Comparison of ENCODE assay signal across 8 mouse cellular contexts in the genomic region with DNA sequence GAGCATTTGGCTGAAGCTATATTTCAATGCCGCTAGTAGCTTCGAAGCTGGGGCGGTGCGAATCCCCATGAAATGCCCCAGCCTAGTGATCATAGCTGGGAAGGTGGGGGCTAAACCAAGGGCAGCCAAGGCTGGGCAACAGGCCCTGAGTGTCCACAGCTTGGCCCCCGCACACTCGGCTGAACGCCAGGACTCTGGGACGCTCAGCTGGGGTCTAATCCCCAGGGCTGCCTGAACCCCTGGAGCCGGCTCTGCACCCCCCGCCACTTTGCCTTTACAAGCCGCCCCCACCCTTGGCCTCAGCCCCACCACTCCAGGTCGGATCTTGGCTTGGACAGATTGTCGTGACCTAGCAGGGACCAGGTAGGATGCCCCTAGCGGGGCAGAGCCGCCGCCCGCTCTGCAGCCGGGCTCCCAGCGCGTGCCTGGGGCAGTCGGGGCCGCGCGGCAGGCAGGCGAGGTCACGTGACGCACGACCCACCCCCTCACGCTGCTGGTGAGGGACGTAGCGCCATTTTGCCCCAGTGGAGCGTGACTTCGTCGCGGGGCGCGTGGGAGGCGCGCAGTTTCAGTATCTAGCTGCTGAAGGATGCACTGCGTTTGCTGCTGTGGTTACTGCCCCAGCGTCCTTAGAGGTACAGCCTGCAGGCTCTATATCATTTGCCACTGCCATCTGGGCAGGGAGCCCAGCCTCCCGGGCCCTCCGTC. TPM values are rescaled to one million over a fixed set of nuclear protein-coding genes. Genes with fewer than 3 reads are reported as not detected.
DNase-seq lines count a peak whose midpoint lies in the region; ATAC-seq lines count a peak whose summit lies in the region.

No protein-coding gene starts in this region.

- no peaks in the 10 kb centered on the region; the same call in none of the 2 replicates for H3K4me1 ChIP-seq in intestine, embryonic 14.5 days (replicated peaks; ENCODE audit: control insufficient read depth, insufficient read depth, low read length)

- peak overlapping the region; percentile 100 for H3K4me2 ChIP-seq in intestine, embryonic 14.5 days (ENCODE audit: low read length)

- no peak overlapping the region for H3K27ac ChIP-seq in intestine, embryonic 14.5 days (ENCODE audit: low read depth)

- H3K9me3 ChIP-seq in intestine, embryonic 14.5 days (ENCODE audit: control insufficient read depth, low read length), result no peaks in the 10 kb centered on the region

- peak overlapping the region; percentile 46 for H3K4me3 ChIP-seq in intestine, embryonic 14.5 days (ENCODE audit: low read depth, low read length)

- H3K27me3 ChIP-seq in intestine, embryonic 14.5 days (replicated peaks; ENCODE audit: control insufficient read depth, insufficient read depth, low read length), result peaks cover 33% of the 10 kb centered on the region

- 3% methylated on average over 43 of the region's 43 CpGs for WGBS in intestine, embryonic 14.5 days

- H3K9ac ChIP-seq in intestine, embryonic 14.5 days (ENCODE audit: low read length), result peak overlapping the region; percentile 47

- intact Hi-C loops in gastrocnemius, postnatal 36 days (cut with DNase I), result no loop called here

- H3K36me3 ChIP-seq in intestine, embryonic 14.5 days (ENCODE audit: control insufficient read depth, insufficient read depth, low read length), result no peaks in the 10 kb centered on the region

- DNase-seq in adrenal gland, adult 18-20 months (ENCODE audit: low spot score in 2 of 2), result peak; percentile 60 to 63
- peak; percentile 90 for DNase-seq in embryo, embryonic 10.5 days (ENCODE audit: low spot score)
- peak; percentile 8 to 24 for DNase-seq in gastrocnemius, postnatal 36 days
- DNase-seq in intestine, embryonic 14.5 days (ENCODE audit: low spot score), result peak; percentile 89
- DNase-seq in left cerebral cortex, adult 9 months (ENCODE audit: low spot score in 2 of 2), result peak; percentile 85 to 91
- peak; percentile 93 for DNase-seq in right cerebral cortex, adult 18-20 months
- DNase-seq in urinary bladder, adult 2 months (ENCODE audit: low spot score), result peak; percentile 32

- ATAC-seq in intestine, embryonic 14.5 days (replicated peaks; ENCODE audit: low FRiP score, low TSS enrichment, low read depth), result peak; percentile 89
- peak; percentile 76 for ATAC-seq in megakaryocyte, adult 5-6 weeks (ENCODE audit: poor library complexity, severe bottlenecking)

RNA-seq across cellular contexts. Expression of a gene that starts 0.5 kb away (rescaled TPM):
- total RNA-seq in adrenal gland, adult 18-20 months (2021), result 1 to 10 TPM; 5.1 to 5.7 TPM
- not detected for total RNA-seq in gastrocnemius, postnatal 36 days (2021)
- polyA plus RNA-seq in intestine, embryonic 14.5 days (2014; fragmentation: Nextera tagmentation; extraction: Ambion mirVana), result 0.22 and 0.30 TPM in 2 replicates
- total RNA-seq in megakaryocyte, adult 5-6 weeks (2015), result not detected in 2 replicates
- total RNA-seq in megakaryocyte, adult 5-6 weeks (2017), result not detected in 2 replicates
- 0.34 and 0.36 TPM in 2 replicates for polyA plus RNA-seq in urinary bladder, adult 2 months (2012; rRNA removed)

RNA-seq across cellular contexts. Expression of a gene that starts 14.7 kb away (rescaled TPM):
- 10 to 100 TPM; 16.3 to 16.5 TPM for total RNA-seq in adrenal gland, adult 18-20 months (2021)
- total RNA-seq in gastrocnemius, postnatal 36 days (2021), result 1 to 10 TPM; 3.9 to 4.2 TPM
- polyA plus RNA-seq in intestine, embryonic 14.5 days (2014; fragmentation: Nextera tagmentation; extraction: Ambion mirVana), result 14.0 and 15.0 TPM in 2 replicates
- total RNA-seq in megakaryocyte, adult 5-6 weeks (2015), result 5.8 and 7.1 TPM in 2 replicates
- 5.7 and 7.5 TPM in 2 replicates for total RNA-seq in megakaryocyte, adult 5-6 weeks (2017)
- 11.6 and 13.3 TPM in 2 replicates for polyA plus RNA-seq in urinary bladder, adult 2 months (2012; rRNA removed)

Comparison
In these comparisons a context has a peak if more than half of its experiments do, and no peak if none do; other contexts are left out.
1. DNase-seq: peak in every context shown above with its lines; median percentile 93 in right cerebral cortex, adult 18-20 months; 90 in embryo, embryonic 10.5 days; 89 in intestine, embryonic 14.5 days; 88 in left cerebral cortex, adult 9 months; 62 in adrenal gland, adult 18-20 months; 32 in urinary bladder, adult 2 months; 16 in gastrocnemius, postnatal 36 days.
2. RNA of a gene that starts 0.5 kb away (total RNA-seq): 5.1 to 5.7 TPM in adrenal gland, adult 18-20 months; not detected in gastrocnemius, postnatal 36 days and not detected in megakaryocyte, adult 5-6 weeks; every median in the first group is over 4 times any median in the second.